Mouse (Mus musculus): ENCODE measurements around the gene Hist1h2bf.
A peak's percentile ranks its signal among the peaks of the same experiment; 100 is the strongest.

The Hist1h2bf gene

DNA sequence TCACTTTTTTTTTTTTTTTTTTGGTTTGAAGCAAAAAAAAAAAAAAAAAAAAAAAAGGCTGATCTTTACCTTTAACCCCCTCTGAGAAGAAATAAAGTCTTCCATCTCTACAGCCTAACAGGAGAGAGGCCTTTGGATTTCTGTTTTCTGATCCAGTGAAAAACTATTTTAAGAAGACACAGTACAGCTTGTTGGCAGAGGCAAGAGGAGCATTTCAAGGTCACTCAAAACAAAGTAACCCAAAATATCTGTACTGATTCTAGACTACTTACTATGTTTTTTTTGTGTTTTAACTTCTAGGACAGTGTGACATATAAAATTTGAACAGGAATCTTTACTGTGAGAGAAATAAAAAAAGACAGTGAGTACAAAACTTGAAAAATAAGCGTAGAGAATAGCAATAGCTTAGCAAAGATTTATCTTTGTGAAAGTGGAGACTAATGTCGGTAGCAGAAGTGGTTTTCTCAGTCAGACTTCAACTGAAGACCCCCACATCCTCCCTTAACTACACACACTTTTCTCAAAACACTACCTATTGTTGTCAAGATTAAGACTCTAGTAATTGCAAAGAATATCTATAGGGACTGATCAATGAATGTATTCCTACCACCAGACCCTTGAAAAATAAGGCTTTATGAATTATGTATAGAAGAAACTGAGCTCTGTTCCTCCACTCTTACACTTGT is 44.4 kb downstream of the Hist1h2bf start:
- DNase-seq (ENCODE audit: low spot score in 2 of 2) = no peak

- no peak for DNase-seq (ENCODE audit: low spot score in 2 of 2)
These were observed 45.0 kb downstream of the Hist1h2bf start for GRCm38 (mm10) chr13:23529005-23529404.

GRCm38 (mm10) chr13:23526312-23526711 is 47.7 kb downstream of the Hist1h2bf start:
- DNase-seq (ENCODE audit: low spot score in 2 of 2) = peak; percentile 80 to 92

DNA sequence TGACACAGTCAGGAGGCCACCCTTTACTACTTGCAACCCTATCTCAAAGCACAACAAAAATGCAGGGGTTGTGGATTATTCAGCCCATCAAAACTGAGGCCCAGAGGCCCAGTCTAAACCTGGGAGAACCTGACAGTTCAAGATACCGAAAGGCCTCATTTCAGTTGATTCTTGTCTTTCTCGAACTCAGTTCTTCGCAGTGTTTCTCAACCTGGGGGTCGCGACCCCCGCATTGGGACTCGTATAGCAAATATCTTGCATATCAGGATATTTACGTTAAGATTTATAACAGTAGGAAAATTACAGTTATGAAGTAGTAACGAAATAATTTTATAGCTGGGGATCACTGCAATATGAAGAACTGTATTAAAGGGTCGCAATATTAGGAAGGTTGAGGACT is 48.1 kb downstream of the Hist1h2bf start:
- no peak for DNase-seq (ENCODE audit: low spot score in 2 of 2)

GRCm38 (mm10) chr13:23524654-23525053 is 49.3 kb downstream of the Hist1h2bf start:
- peak; percentile 39 for DNase-seq (ENCODE audit: low spot score in 2 of 2)

DNA sequence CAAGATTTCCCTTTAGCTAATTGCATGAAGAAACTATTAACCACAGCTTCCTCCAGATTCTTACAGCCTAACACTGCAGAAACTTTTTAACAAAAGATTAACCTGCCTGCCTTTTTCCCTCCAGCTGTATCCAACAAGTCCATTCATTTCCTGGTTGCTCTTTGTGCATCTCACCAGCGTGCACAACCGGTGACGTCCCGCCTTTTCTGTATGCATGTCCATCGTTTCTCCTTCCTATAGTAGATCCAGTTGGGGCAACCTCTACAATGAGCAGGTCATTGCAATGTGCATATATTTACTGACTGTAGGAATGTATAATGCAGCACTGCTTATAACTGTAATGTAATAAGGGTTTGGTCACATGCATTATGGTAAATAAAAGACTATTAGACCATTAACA is 50.0 kb downstream of the Hist1h2bf start:
- DNase-seq (ENCODE audit: low spot score in 2 of 2) = no peak
